Mouse (Mus musculus): Measurements from ENCODE around the gene Wdr25. TPM values are rescaled to one million over a fixed set of nuclear protein-coding genes. Genes with fewer than 3 reads are reported as not detected.

Wdr25 gene
- total and polyA plus RNA-seq, 3 experiments, result 8.7 to 10.8 TPM; not detected in 1

DNA sequence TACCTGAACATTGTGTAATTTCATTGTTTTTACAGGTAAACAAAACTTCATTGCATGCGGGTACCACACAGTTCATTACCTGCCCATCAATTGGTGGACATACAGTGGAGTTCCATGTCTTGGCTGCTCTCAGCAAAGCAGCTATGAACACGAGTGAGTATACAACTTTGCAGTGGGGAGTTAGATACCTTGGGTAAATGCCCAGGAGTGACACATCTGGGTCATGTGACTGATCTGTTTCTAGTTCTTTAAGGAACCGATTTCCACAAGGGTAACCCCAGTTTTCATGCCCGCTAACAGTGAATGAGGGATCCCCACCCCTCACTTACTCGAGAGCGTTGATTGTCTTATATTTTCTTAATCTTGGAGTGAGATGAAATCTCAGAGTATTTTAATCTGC is 183.6 kb downstream of the Wdr25 start:
- H3K4me1 ChIP-seq (ENCODE audit: control insufficient read depth in 1 of 2, insufficient read depth in 2 of 2, low read length in 2 of 2), result no peaks in the 10 kb centered on the region

More for the DNA sequence above, 183.6 kb downstream of the Wdr25 start:
- no peak overlapping the region for H3K27ac ChIP-seq (ENCODE audit: control insufficient read depth, low read depth, low read length)
- DNase-seq (ENCODE audit: low read depth, low spot score), result no peak
- H3K9me3 ChIP-seq (replicated peaks; ENCODE audit: insufficient read depth, low read length), result no peaks in the 10 kb centered on the region
- H3K36me3 ChIP-seq (ENCODE audit: control insufficient read depth in 1 of 2, insufficient read depth in 2 of 2, low read length in 2 of 2), result no peaks in the 10 kb centered on the region
- H3K4me3 ChIP-seq (ENCODE audit: control insufficient read depth in 1 of 2, insufficient read depth in 1 of 2, low read depth in 2 of 2, low read length in 2 of 2), result no peak overlapping the region
- TF ChIP-seq UBTF (IDR thresholded peaks at IDR 0.05; ENCODE audit: borderline replicate concordance, insufficient read depth, low read depth, low read length), result no peak
- no peak for TF ChIP-seq EP300 (IDR thresholded peaks at IDR 0.05; ENCODE audit: low read depth in 1 of 2, low read length in 2 of 2)
- no peak for TF ChIP-seq NRF1 (IDR thresholded peaks at IDR 0.05; ENCODE audit: insufficient read depth, low read depth, low read length, poor library complexity, severe bottlenecking)
- no peak for TF ChIP-seq USF2 (IDR thresholded peaks at IDR 0.05; ENCODE audit: borderline replicate concordance in 1 of 2, insufficient read depth in 1 of 2, low read depth in 1 of 2, low read length in 2 of 2)
- no peak for TF ChIP-seq NELFE (IDR thresholded peaks at IDR 0.05; ENCODE audit: low read depth, low read length)
- TF ChIP-seq MYC (IDR thresholded peaks at IDR 0.05; ENCODE audit: low read depth, low read length), result no peak
- no peak for TF ChIP-seq ZNF384 (IDR thresholded peaks at IDR 0.05; ENCODE audit: low read depth, low read length)
- TF ChIP-seq MAFK (IDR thresholded peaks at IDR 0.05; ENCODE audit: borderline replicate concordance, low read depth, low read length), result no peak
- TF ChIP-seq JUND (IDR thresholded peaks at IDR 0.05; ENCODE audit: low read depth, low read length), result no peak
- no peak for TF ChIP-seq CHD1 (IDR thresholded peaks at IDR 0.05; ENCODE audit: low read depth, low read length)
- TF ChIP-seq MEF2A (IDR thresholded peaks at IDR 0.05; ENCODE audit: extremely low read depth, insufficient replicate concordance, low read depth, low read length, poor library complexity, severe bottlenecking), result no peak
- TF ChIP-seq GABPA (IDR thresholded peaks at IDR 0.05; ENCODE audit: low read depth, low read length), result no peak
- TF ChIP-seq USF1 (IDR thresholded peaks at IDR 0.05; ENCODE audit: low read depth, low read length), result no peak
- TF ChIP-seq MAX (IDR thresholded peaks at IDR 0.05; ENCODE audit: low read length), result no peak
- TF ChIP-seq POLR2AphosphoS5 (IDR thresholded peaks at IDR 0.05; ENCODE audit: borderline replicate concordance, low read depth, low read length), result no peak
- no peak for TF ChIP-seq CTCF (IDR thresholded peaks at IDR 0.05 in 2 of 3, conservative IDR thresholded peaks at IDR 0.05 in 1 of 3; ENCODE audit: control insufficient read depth in 1 of 3, insufficient read depth in 1 of 3, low read depth in 2 of 3, low read length in 3 of 3, poor library complexity in 1 of 3, severe bottlenecking in 1 of 3)
- TF ChIP-seq MXI1 (IDR thresholded peaks at IDR 0.05; ENCODE audit: low read depth, low read length), result no peak
- no peak for TF ChIP-seq ELF1 (IDR thresholded peaks at IDR 0.05; ENCODE audit: low read depth, low read length)
- no peaks in the 10 kb centered on the region for H3K27me3 ChIP-seq (ENCODE audit: control insufficient read depth in 1 of 2, insufficient read depth in 2 of 2, low read length in 2 of 2)
- H3K9ac ChIP-seq (ENCODE audit: control insufficient read depth, low read depth, low read length, poor library complexity, severe bottlenecking), result no peak overlapping the region
- no peaks in the 10 kb centered on the region for H3K79me2 ChIP-seq (ENCODE audit: control insufficient read depth, insufficient read depth, low read length, poor library complexity)

Other genes with a start within 250 kb of the Wdr25 start
- gene Degs2, start 191.3 kb upstream of the Wdr25 start, total RNA-seq (2012; rRNA removed), result not detected in 2 replicates
- gene Degs2, start 191.3 kb upstream of the Wdr25 start, polyA plus RNA-seq (2012; ENCODE audit: insufficient read depth in 1 of 2, insufficient read length in 2 of 2, low read depth in 1 of 2, low replicate concordance in 2 of 2, missing spikeins in 1 of 2), result not detected
- 34.9 and 37.1 TPM in 2 replicates for gene Yy1, start 100.7 kb upstream of the Wdr25 start, total RNA-seq (2012; rRNA removed)
- 10 to 100 TPM; 52.1 to 62.4 TPM for gene Yy1, start 100.7 kb upstream of the Wdr25 start, polyA plus RNA-seq (2012; ENCODE audit: insufficient read depth in 1 of 2, insufficient read length in 2 of 2, low read depth in 1 of 2, low replicate concordance in 2 of 2, missing spikeins in 1 of 2)
- 2.6 and 3.3 TPM in 2 replicates for gene Slc25a29, start 57.7 kb upstream of the Wdr25 start, total RNA-seq (2012; rRNA removed)
- gene Slc25a29, start 57.7 kb upstream of the Wdr25 start, polyA plus RNA-seq (2012; ENCODE audit: insufficient read depth in 1 of 2, insufficient read length in 2 of 2, low read depth in 1 of 2, low replicate concordance in 2 of 2, missing spikeins in 1 of 2), result 1 to 10 TPM in 1 of 2 experiments, not detected in 1; 3.0 TPM
- gene Slc25a47, start 57.6 kb upstream of the Wdr25 start, total RNA-seq (2012; rRNA removed), result 10.3 and 15.6 TPM in 2 replicates
- 10 to 100 TPM in 1 of 2 experiments, not detected in 1; 17.9 TPM for gene Slc25a47, start 57.6 kb upstream of the Wdr25 start, polyA plus RNA-seq (2012; ENCODE audit: insufficient read depth in 1 of 2, insufficient read length in 2 of 2, low read depth in 1 of 2, low replicate concordance in 2 of 2, missing spikeins in 1 of 2)
- 82.5 and 85.7 TPM in 2 replicates for gene Wars, start 543 bp downstream of the Wdr25 start, total RNA-seq (2012; rRNA removed)
- 100 to 1,000 TPM in 1 of 2 experiments, 10 to 100 TPM in 1; 98.4 to 836 TPM for gene Wars, start 543 bp downstream of the Wdr25 start, polyA plus RNA-seq (2012; ENCODE audit: insufficient read depth in 1 of 2, insufficient read length in 2 of 2, low read depth in 1 of 2, low replicate concordance in 2 of 2, missing spikeins in 1 of 2)
- not detected in 2 replicates for gene Begain, start 174.6 kb downstream of the Wdr25 start, total RNA-seq (2012; rRNA removed)
- not detected for gene Begain, start 174.6 kb downstream of the Wdr25 start, polyA plus RNA-seq (2012; ENCODE audit: insufficient read depth in 1 of 2, insufficient read length in 2 of 2, low read depth in 1 of 2, low replicate concordance in 2 of 2, missing spikeins in 1 of 2)